Mouse (Mus musculus) embryo, embryonic 10.5 days (tissue): Measurements from ENCODE around the gene Ranbp17.
A peak's percentile ranks its signal among the peaks of the same experiment; 100 is the strongest.

Source experiments
- DNase-seq: peaks from one replicate; pipeline ENCODE4 v3.0.0-alpha.2; 2015; ENCODE audit warnings: low spot score

The Ranbp17 gene

GRCm38 (mm10) chr11:33404651-33405050 lies 108.9 kb downstream of the Ranbp17 start:
- no peak for DNase-seq

DNA sequence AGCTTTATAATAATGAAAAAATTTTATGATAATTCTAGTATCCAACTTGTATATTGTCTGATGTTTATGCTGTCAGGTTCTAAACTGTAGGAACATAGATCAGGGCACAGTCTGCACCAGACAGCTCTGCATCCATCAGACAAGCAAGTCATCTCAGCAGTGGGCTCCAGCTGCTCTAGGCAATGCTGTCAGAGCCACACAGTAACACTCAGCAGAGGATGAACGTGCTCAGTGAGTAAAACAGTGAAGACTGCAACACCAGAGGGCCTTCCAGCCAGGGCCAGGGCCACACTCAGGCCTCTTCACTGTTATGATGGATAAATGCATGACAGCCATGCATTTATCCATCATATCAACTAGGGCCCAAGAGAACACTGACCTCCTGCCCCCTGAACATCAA lies 114.2 kb downstream of the Ranbp17 start:
- DNase-seq: no peak

DNA sequence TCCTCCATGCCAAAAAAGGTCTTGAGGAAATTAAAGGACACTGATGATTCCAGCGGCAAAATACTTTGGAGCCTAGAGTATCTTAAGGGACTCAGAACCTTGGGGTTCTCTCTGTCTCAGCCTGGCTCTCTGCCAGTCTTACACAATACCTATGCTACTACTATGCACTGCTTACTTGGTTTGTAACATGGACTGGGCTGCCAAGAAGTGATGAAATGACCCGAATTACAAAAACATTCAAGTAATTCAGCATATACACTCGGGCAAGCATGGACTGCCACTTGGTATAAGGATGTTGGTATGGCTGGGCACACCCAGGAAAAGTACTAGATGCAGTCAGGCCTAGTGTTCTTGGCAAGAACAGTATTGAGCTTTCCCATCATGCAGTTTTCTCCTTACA lies 114.8 kb downstream of the Ranbp17 start:
- no peak for DNase-seq

DNA sequence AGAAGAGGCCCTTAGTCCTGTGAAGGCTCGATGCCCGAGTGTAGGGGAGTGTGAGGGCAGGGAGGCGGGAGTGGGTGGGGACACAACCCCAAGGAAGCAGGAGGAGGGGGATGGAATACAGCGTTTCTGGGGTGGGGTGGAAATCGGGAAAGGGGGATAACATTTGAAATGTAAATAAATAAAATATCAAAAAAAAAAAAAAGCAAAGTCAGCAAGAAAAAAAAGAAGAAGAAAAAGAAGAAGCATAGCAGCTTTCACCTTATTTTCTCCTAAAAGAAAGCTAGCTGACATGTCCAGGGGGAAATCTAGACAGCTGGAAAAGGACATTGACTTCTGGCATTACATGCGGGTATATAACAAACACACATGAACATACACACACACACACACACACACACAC lies 117.3 kb downstream of the Ranbp17 start:
- DNase-seq: no peak

DNA sequence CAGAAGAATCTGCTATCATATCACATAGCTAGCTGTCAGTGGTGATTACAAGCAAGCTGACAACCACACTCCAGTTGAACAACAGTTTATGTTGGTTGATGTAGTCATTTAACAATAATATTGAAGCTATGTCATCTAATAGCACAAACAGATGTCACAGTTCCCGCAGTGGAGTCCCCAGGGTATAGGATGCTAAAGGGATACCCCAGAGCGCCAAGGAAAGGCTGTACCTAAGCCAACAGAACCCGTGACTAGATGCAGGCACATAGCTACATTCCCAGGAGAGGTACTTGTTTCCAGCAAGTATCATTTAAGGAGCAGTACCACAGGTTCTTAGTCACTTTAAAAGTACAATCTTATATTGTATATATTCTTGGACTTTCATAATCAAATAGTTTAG lies 119.5 kb downstream of the Ranbp17 start:
- no peak for DNase-seq

- DNase-seq: no peak
Observed at GRCm38 (mm10) chr11:33388685-33389084, 124.9 kb downstream of the Ranbp17 start.

DNA sequence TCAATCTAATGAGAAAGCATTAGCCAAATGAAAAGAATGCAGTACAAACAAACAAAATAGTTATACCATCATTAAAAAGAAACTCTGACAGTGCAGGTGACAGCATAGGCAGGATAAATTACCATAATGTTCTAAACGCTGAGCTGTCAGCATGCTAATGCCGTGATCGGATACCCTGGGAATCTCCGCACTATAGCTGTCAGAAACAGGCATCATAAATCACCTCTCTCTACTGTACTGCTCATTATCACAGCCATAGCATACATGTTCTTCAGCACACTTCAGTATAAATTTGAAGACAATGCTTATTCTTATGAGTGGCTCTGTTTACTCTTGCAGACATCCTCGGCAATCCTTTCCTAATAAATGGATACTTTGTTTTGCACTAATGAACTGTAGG lies 151.7 kb downstream of the Ranbp17 start:
- DNase-seq: no peak

- no peak for DNase-seq
Observed at GRCm38 (mm10) chr11:33349269-33349668, 164.3 kb downstream of the Ranbp17 start.

GRCm38 (mm10) chr11:33342061-33342460 lies 171.5 kb downstream of the Ranbp17 start:
- no peak for DNase-seq

DNA sequence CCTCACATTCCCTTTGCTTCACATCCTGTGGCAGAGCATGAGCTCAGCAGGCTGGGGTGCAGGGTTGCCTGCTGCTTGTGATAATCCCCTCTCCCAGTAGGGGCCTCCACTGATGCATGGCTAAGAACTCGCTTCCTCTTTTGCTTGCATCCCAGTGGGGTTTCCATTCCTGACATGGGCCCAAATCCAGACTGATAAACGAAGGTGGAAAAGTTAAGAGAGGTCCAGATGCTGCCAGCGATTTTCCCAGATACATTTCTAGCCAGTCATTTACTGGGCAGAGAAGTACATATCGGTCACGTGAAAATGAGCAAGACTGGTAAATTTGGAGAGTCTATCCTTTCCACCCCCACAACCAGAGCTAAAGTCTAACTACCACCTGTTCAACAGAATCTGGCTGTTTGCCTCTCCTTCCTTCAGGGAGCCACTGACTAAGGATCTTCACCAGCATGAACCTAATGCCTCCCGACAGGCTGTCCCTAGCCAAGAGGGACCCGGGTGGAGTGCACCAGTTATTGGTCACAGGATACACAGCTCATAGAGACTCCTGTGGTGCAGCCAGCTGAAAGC lies 176.9 kb downstream of the Ranbp17 start:
- DNase-seq: peak; percentile 57

DNA sequence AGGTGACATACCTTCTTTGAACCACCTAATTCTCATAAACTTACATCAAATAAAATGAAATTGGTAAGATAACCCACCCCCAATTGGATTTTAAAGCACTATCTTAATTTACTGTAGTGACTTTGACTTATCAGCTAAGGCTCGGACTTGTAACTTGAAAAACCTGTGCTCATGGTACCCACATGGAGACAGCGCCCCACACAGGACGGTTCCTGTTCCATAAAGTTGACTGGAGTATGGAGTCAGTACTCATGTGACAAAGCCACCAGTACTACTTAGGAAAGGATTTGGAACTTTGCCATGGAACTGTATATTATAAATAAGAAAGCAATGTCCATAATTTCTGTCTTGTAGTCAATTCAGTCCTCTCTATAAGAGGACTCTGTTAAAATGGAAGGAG lies 177.9 kb downstream of the Ranbp17 start:
- DNase-seq: no peak

DNA sequence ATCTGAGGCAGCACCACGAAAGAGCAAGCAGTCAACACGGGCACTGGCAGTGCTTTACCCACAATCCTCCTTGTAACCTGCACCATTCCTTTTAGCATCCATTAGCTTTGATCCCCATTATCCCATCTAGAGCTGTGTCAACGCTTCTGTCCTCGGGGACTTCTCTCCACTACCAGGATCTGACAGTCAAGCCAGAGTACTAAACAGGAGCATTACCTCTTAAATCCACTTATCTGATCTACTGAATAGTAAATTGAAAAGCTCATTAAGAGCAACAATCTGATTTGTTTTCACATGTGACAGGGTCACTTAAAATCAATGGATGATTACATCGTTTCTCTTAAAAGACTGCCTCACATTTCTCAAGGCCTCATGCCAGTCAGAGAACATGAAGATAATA lies 181.4 kb downstream of the Ranbp17 start:
- DNase-seq: peak; percentile 33

GRCm38 (mm10) chr11:33319006-33319611 lies 194.4 kb downstream of the Ranbp17 start:
- DNase-seq: no peak

DNA sequence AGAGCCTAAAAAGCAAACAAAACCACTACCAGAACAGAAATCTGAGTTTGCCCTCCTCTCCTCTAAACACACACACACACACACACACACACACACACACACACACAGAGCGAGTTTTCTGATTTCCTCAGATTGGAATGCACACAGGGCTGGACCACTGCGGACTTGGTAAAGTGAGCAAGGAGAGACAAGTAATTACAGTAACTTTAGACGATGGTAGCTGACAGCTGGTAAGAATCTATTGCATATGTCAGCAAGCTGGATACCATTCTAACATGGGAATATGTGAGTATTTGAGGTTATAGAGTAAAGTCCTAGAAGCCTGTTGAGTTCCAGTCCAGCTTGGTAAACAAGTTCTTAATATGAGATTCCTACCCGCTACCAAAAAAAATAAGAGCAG lies 204.0 kb downstream of the Ranbp17 start:
- no peak for DNase-seq

GRCm38 (mm10) chr11:33300859-33301258 lies 212.7 kb downstream of the Ranbp17 start:
- DNase-seq: no peak

DNA sequence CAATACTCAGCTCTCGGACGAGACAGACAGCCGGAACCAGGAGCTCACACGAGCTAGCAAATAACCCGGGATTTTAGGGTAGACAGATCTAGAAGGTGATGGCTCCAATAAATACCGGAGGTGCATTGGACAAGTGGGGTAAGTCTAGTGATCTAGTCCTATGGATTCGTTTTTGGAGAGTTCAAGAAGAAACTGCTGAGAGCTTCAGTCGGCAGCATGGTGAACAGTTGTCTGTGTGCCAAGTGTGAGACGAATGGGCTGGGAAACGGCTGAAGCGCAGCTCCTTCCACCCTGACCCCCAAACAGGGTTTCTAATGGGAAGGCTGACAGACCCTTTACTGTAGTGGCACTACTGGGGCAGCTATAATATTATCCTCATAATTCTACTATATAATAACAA lies 214.2 kb downstream of the Ranbp17 start:
- DNase-seq: no peak

DNA sequence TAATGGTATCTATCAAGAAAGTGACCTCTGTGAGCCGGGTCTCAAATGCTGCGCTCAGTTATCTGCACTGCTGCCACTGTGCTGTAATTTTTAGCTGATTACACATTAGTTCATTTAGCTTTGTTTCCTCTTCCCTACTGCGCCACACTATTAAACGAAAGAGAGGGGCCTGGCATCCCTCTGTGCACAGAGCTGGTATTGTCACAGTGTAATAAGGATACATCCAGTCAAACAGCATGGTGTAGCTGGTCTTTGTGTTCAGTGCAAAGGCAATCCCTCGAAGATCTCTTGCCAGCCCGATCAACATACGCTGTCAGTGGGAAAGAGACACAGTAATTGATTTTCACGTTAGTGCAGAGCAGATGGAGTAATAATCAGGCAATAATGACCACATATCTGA lies 216.4 kb downstream of the Ranbp17 start:
- DNase-seq: no peak

DNA sequence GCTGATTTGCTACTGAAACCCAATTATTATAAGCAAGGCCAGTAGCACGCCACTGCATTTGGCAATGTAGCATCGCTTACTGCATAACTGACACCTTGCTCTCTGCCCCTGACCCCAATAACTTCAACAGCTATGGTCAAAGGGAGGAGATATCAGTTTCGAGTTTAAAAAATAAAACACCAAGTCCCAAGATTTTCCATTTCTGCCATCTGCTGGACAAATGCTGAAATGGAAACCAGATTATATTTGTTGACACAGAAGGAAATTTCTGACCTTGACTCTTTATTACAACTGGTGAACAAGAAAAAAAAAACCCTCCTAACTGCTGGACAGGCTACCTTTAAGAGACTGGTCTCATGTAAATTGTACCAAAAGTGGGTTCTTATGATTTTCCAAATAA lies 218.1 kb downstream of the Ranbp17 start:
- peak; percentile 70 for DNase-seq

DNA sequence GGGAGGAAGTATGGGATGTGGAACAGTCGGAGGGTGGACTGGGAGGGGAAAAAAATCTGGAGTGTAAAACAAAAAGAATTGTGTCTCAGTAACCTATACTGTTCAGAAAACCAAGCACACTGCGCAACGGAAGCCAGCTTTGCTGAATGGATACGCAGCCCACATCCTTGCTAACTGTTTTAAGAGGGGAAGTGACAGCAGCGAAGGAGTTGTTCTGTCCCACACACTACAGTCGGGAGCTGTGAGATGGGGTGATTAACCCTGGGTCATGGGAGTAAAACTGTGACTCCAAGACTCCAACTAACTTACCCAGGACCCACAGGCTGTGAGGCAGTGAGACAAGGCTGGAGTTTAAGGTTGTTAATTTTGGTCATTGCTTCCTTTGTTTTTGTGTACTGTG lies 219.5 kb downstream of the Ranbp17 start:
- no peak for DNase-seq

DNA sequence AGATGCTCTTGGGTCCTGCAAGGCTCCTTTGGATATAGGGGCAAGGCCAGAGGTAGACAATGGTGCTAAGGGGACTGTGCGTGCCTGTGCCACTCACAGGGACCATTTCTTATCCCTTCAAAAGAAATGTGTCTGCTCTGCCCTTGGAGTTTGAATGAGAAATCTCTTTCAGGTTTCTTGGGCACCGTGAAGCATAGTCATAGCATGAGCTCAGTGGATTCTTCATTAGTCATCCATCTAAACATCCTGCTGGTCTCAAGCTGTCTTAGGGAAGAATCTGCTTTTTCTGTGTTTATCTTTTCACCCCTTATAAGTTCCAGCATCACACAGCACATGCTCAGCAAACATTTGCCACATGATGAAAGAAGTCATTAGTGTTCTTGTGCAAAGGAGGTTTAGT lies 235.0 kb downstream of the Ranbp17 start:
- DNase-seq: no peak

DNA sequence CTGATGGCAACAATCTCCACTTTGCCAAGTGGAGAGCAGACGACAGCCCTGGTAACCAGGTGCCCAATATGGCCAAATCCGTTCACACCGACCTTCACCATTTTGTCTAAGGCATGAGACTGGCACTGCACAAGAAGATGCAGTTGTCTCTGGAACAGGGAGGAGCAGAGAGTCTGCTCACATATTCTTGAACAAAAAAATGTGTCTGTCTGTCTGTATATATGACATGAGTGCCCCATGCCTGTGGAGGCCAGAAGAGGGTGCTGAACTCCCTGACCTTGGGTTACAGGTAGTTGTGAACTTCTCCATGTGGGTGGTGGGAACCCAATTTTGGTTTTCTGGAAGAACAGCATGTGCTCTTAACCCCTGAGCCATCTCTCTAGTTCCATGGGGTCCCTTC lies 236.9 kb downstream of the Ranbp17 start, which contains the start of gene Gm12117:
TSS of gene Gm12117 (minus strand) at position 101 of the 400 bp plus-strand sequence.
- no peak for DNase-seq

- DNase-seq: no peak
Observed at GRCm38 (mm10) chr11:33274816-33275215, 238.7 kb downstream of the Ranbp17 start.

GRCm38 (mm10) chr11:33274294-33274693 lies 239.3 kb downstream of the Ranbp17 start:
- no peak for DNase-seq

- no peak for DNase-seq
Observed at GRCm38 (mm10) chr11:33240295-33240694, 273.3 kb downstream of the Ranbp17 start.
